Comparison of ENCODE assay signal across 16 mouse cellular contexts in genomic region chr3:17329411-17329810, GRCm38 (mm10).
A peak's percentile ranks its signal among the peaks of the same experiment; 100 is the strongest.
DNase-seq lines count a peak whose midpoint lies in the region; ATAC-seq and TF ChIP-seq lines count a peak whose summit lies in the region.
"Had no signal": no experiment of that assay in that cellular context is flagged by ENCODE, and none has a peak within 500 bp of the region (broad histone marks: within the 10 kb centered on the region; RNA-seq: fewer than 3 reads in every experiment).

No protein-coding gene starts in this region.

- peaks cover 33% of the 10 kb centered on the region for H3K4me1 ChIP-seq in hindbrain, embryonic 13.5 days (replicated peaks)
- H3K4me1 ChIP-seq in hindbrain, embryonic 10.5 days (replicated peaks): no peaks in the 10 kb centered on the region
- H3K4me1 ChIP-seq in cortical plate, adult 2 months (ENCODE audit: control insufficient read depth, insufficient read depth, low read length): no peaks in the 10 kb centered on the region
- H3K4me1 ChIP-seq in midbrain, embryonic 14.5 days (ENCODE audit: control insufficient read depth, insufficient read depth, low read length): peaks cover 42% of the 10 kb centered on the region
- peaks cover 5% of the 10 kb centered on the region for H3K4me1 ChIP-seq in neural tube, embryonic 15.5 days
- H3K4me1 ChIP-seq in liver, postnatal 0 days (ENCODE audit: insufficient read depth): no peaks in the 10 kb centered on the region
- H3K4me1 ChIP-seq: heart, embryonic 13.5 days had no signal

- TF ChIP-seq EP300 in liver, postnatal 0 days (IDR thresholded peaks at IDR 0.05; ENCODE audit: low read depth): no peak

- TF ChIP-seq POLR2A in cortical plate, adult 2 months (IDR thresholded peaks at IDR 0.05; ENCODE audit: extremely low read depth, insufficient read depth, low read length): no peak

- WGBS in hindbrain, embryonic 13.5 days: 31% methylated on average over 4 of the region's 4 CpGs
- WGBS in hindbrain, embryonic 10.5 days: 76% methylated on average over 4 of the region's 4 CpGs
- WGBS in midbrain, embryonic 14.5 days: 15% methylated on average over 4 of the region's 4 CpGs
- 37% methylated on average over 4 of the region's 4 CpGs for WGBS in neural tube, embryonic 15.5 days
- WGBS in liver, postnatal 0 days (ENCODE audit: insufficient replicate concordance): 65% methylated on average over 4 of the region's 4 CpGs

- ATAC-seq in hindbrain, embryonic 13.5 days (ENCODE audit: low FRiP score): no peak
- peak; percentile 32; the same call in 1 of the 2 replicates for ATAC-seq in midbrain, embryonic 14.5 days (ENCODE audit: low FRiP score, low TSS enrichment)
- no peak for ATAC-seq in neural tube, embryonic 15.5 days (ENCODE audit: low FRiP score)
- no peak for ATAC-seq in liver, postnatal 0 days

- H3K9me3 ChIP-seq in hindbrain, embryonic 13.5 days: no peaks in the 10 kb centered on the region
- H3K9me3 ChIP-seq in hindbrain, embryonic 10.5 days: no peaks in the 10 kb centered on the region
- H3K9me3 ChIP-seq in midbrain, embryonic 14.5 days (ENCODE audit: control insufficient read depth, low read length): no peaks in the 10 kb centered on the region
- no peaks in the 10 kb centered on the region for H3K9me3 ChIP-seq in neural tube, embryonic 15.5 days (replicated peaks)
- no peaks in the 10 kb centered on the region for H3K9me3 ChIP-seq in liver, postnatal 0 days (ENCODE audit: low read length)
- H3K9me3 ChIP-seq: forebrain, embryonic 10.5 days; heart, embryonic 13.5 days had no signal

- no peak overlapping the region for H3K4me3 ChIP-seq in hindbrain, embryonic 13.5 days
- H3K4me3 ChIP-seq in hindbrain, embryonic 10.5 days: no peak overlapping the region
- no peak overlapping the region for H3K4me3 ChIP-seq in cortical plate, adult 2 months (ENCODE audit: insufficient read depth, low read length)
- H3K4me3 ChIP-seq in midbrain, embryonic 14.5 days (replicated peaks; ENCODE audit: low read depth, low read length): no peak overlapping the region
- no peak overlapping the region for H3K4me3 ChIP-seq in neural tube, embryonic 15.5 days (replicated peaks)
- H3K4me3 ChIP-seq in liver, postnatal 0 days (ENCODE audit: low read depth, low read length): no peak overlapping the region
- H3K4me3 ChIP-seq: forebrain, embryonic 10.5 days; heart, embryonic 13.5 days had no signal

- H3K4me2 ChIP-seq in hindbrain, embryonic 13.5 days: peak overlapping the region; percentile 29; the same call in 1 of the 2 replicates
- H3K4me2 ChIP-seq in midbrain, embryonic 14.5 days (ENCODE audit: low read length): peak overlapping the region; percentile 47
- peak overlapping the region; percentile 35 for H3K4me2 ChIP-seq in neural tube, embryonic 15.5 days
- H3K4me2 ChIP-seq in liver, postnatal 0 days (ENCODE audit: low read depth, low read length): no peak overlapping the region
- H3K4me2 ChIP-seq: heart, embryonic 13.5 days had no signal

- no peak for TF ChIP-seq CTCF in cortical plate, adult 2 months (IDR thresholded peaks at IDR 0.05; ENCODE audit: extremely low read depth, insufficient read depth, low read length)
- no peak for TF ChIP-seq CTCF in liver, postnatal 0 days (IDR thresholded peaks at IDR 0.05; ENCODE audit: low read depth)

- H3K27ac ChIP-seq in hindbrain, embryonic 13.5 days: peak overlapping the region; percentile 93
- no peak overlapping the region for H3K27ac ChIP-seq in hindbrain, embryonic 10.5 days
- H3K27ac ChIP-seq in cortical plate, adult 2 months (ENCODE audit: insufficient read depth, low read length): peak overlapping the region; percentile 67; the same call in 1 of the 2 replicates
- peak overlapping the region; percentile 91 for H3K27ac ChIP-seq in midbrain, embryonic 14.5 days (replicated peaks; ENCODE audit: low read depth, low read length)
- peak overlapping the region; percentile 89 for H3K27ac ChIP-seq in neural tube, embryonic 15.5 days (replicated peaks)
- H3K27ac ChIP-seq in liver, postnatal 0 days (ENCODE audit: low read depth): no peak overlapping the region
- H3K27ac ChIP-seq: forebrain, embryonic 10.5 days; heart, embryonic 13.5 days; kidney, postnatal 0 days; liver, embryonic 14.5 days; macrophage had no signal

- peak overlapping the region; percentile 46; the same call in 1 of the 2 replicates for H3K9ac ChIP-seq in hindbrain, embryonic 13.5 days
- H3K9ac ChIP-seq in midbrain, embryonic 14.5 days (replicated peaks; ENCODE audit: low read length): peak overlapping the region; percentile 53
- H3K9ac ChIP-seq in neural tube, embryonic 15.5 days (replicated peaks): 0 out of 2 replicates have a peak overlapping the region, but pooled peaks have one; percentile 17
- no peak overlapping the region for H3K9ac ChIP-seq in liver, postnatal 0 days (replicated peaks)
- H3K9ac ChIP-seq: heart, embryonic 13.5 days; liver, embryonic 14.5 days had no signal

- no peaks in the 10 kb centered on the region; the same call in 1 of the 2 replicates for H3K27me3 ChIP-seq in hindbrain, embryonic 13.5 days
- H3K27me3 ChIP-seq in hindbrain, embryonic 10.5 days (ENCODE audit: insufficient read depth, poor library complexity, severe bottlenecking): no peaks in the 10 kb centered on the region
- H3K27me3 ChIP-seq in midbrain, embryonic 14.5 days (ENCODE audit: control insufficient read depth, insufficient read depth, low read length): no peaks in the 10 kb centered on the region
- no peaks in the 10 kb centered on the region for H3K27me3 ChIP-seq in neural tube, embryonic 15.5 days (replicated peaks)
- no peaks in the 10 kb centered on the region for H3K27me3 ChIP-seq in liver, postnatal 0 days (ENCODE audit: insufficient read depth, low read length)
- H3K27me3 ChIP-seq: heart, embryonic 13.5 days had no signal

- H3K36me3 ChIP-seq in hindbrain, embryonic 13.5 days: no peaks in the 10 kb centered on the region
- no peaks in the 10 kb centered on the region for H3K36me3 ChIP-seq in hindbrain, embryonic 10.5 days
- H3K36me3 ChIP-seq in midbrain, embryonic 14.5 days (ENCODE audit: control insufficient read depth, insufficient read depth, low read length): no peaks in the 10 kb centered on the region
- no peaks in the 10 kb centered on the region for H3K36me3 ChIP-seq in neural tube, embryonic 15.5 days
- no peaks in the 10 kb centered on the region for H3K36me3 ChIP-seq in liver, postnatal 0 days (replicated peaks; ENCODE audit: insufficient read depth, low read length)
- H3K36me3 ChIP-seq: forebrain, embryonic 10.5 days; heart, embryonic 13.5 days had no signal

- DNase-seq in hindbrain, embryonic 10.5 days (ENCODE audit: low spot score): no peak
- peak; percentile 73 for DNase-seq in midbrain, embryonic 14.5 days
- no peak for DNase-seq in right cerebral cortex, postnatal 10 days (ENCODE audit: low spot score in 2 of 2)
- no peak for DNase-seq in liver, postnatal 0 days
- DNase-seq: cerebellum, adult 9-11 months; gastrocnemius, postnatal 10 days; heart, adult 18-20 months; right cerebral cortex, adult 18-20 months had no signal

Comparison
In these comparisons a context has a peak if more than half of its experiments do, and no peak if none do; other contexts are left out.
1. H3K27ac ChIP-seq: peak in hindbrain, embryonic 13.5 days (single experiment), cortical plate, adult 2 months (single experiment), midbrain, embryonic 14.5 days (single experiment) and neural tube, embryonic 15.5 days (single experiment); none in hindbrain, embryonic 10.5 days (single experiment) and liver, postnatal 0 days (single experiment).